Mouse (Mus musculus) midbrain, postnatal 0 days (tissue): ENCODE data around the gene Hs3st5. TPM values are rescaled to one million over a fixed set of nuclear protein-coding genes. Genes with fewer than 3 reads are reported as not detected.

Experiments
- ATAC-seq: fragments of 200-750 bp; cut with Nextera tagmentation; 2 replicates; pipeline ENCODE4 v1.8.0; 2017; ENCODE audit warnings: moderate number of reproducible peaks, mild to moderate bottlenecking, moderate TSS enrichment, moderate library complexity; ENCODE audit not compliant: low FRiP score
- DNase-seq: peaks from one replicate; pipeline ENCODE4 v3.0.0-alpha.2; 2015; ENCODE audit warnings: low spot score
- H3K27ac ChIP-seq: fragments of 300-500 bp; sonication (generic); 2 replicates; pipeline ENCODE4 v1.5.1; 2014; ENCODE audit warnings: low read depth, mild to moderate bottlenecking, low read length, mixed read lengths
- H3K27me3 ChIP-seq: fragments of 300-500 bp; sonication (generic); 2 replicates; pipeline ENCODE4 v1.6.1; 2014; ENCODE audit warnings: low read length, control low read depth, mixed read lengths; ENCODE audit not compliant: insufficient read depth
- H3K36me3 ChIP-seq: fragments of 300-500 bp; sonication (generic); 2 replicates; pipeline ENCODE4 v1.6.1; 2014; ENCODE audit warnings: low read length, control low read depth, mixed read lengths; ENCODE audit not compliant: insufficient read depth
- H3K4me1 ChIP-seq: fragments of 300-500 bp; sonication (generic); 2 replicates; pipeline ENCODE4 v1.6.1; 2014; ENCODE audit warnings: mild to moderate bottlenecking, control low read depth, antibody characterized with exemption, low read length, mixed read lengths; ENCODE audit not compliant: insufficient read depth
- H3K4me2 ChIP-seq: fragments of 300-500 bp; sonication (generic); 2 replicates; pipeline ENCODE4 v1.6.1; 2014; ENCODE audit warnings: low read depth, mild to moderate bottlenecking, low read length, mixed read lengths; ENCODE audit not compliant: poor library complexity, severe bottlenecking
- H3K4me3 ChIP-seq: fragments of 300-500 bp; sonication (generic); 2 replicates; pipeline ENCODE4 v1.5.1; 2014; ENCODE audit warnings: low read depth, mild to moderate bottlenecking, low read length, moderate library complexity
- H3K9ac ChIP-seq: fragments of 300-500 bp; sonication (generic); replicated peaks from 2 replicates; pipeline ENCODE4 v1.6.1; 2014; ENCODE audit warnings: mild to moderate bottlenecking, low read length, moderate library complexity, mixed read lengths; ENCODE audit not compliant: poor library complexity, severe bottlenecking
- H3K9me3 ChIP-seq: fragments of 300-500 bp; sonication (generic); 2 replicates; pipeline ENCODE4 v1.6.1; 2016; ENCODE audit warnings: low read length, control low read depth
- CTCF ChIP-seq: IDR thresholded peaks from 2 replicates; pipeline ENCODE4 v1.5.1; 2016; ENCODE audit warnings: antibody characterized with exemption, mild to moderate bottlenecking
- WGBS: fragments of 180-500 bp; shearing (Covaris S2); extraction: QIAGEN DNeasy Blood & Tissue Kit; methylation state at CpG from one replicate; pipeline ENCODE4 v1.1.7; 2014; 5-methylcytosine and 5-hydroxymethylcytosine counted together
- polyA plus RNA-seq: library from polyadenylated mRNA; unstranded; fragments of >200 nt; fragmentation: Nextera tagmentation; extraction: Ambion mirVana; gene quantifications from 2 replicates; pipeline ENCODE4 v1.2.1, GENCODE M21; 2015
- total RNA-seq: library from RNA; depleted of rRNA; stranded (reverse); fragments of >200 nt; gene quantifications from 2 replicates; pipeline ENCODE4 v1.2.3, GENCODE M21; 2014

Gene Hs3st5
- total and polyA plus RNA-seq, 2 experiments from 2014 or later = 23.5 to 46.7 TPM

DNA sequence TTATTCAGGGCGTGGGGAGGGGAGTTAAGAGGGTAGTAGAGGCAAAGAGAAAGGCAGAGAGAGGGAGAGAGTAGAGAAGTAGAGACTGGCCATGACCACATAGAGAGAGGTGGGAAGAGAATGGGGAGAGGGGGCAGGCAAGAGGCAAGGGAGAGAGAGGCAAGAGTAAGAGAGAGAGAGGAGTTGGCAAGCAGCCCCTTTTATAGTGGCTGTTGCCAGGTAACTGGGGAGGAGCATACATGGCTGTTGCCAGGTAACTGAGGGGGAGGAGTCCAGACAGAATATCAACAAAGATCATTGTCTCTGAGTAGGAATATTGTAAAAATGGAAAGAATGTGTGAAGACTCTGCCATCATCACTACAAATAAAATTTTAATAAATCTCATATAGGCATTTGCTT is 243.4 kb downstream of the Hs3st5 start:
- H3K36me3 ChIP-seq = no peaks in the 10 kb centered on the region
- H3K27ac ChIP-seq = no peak overlapping the region
- no peak overlapping the region for H3K4me2 ChIP-seq
- ATAC-seq (no peak), DNase-seq (peak; percentile 42)
- no peaks in the 10 kb centered on the region for H3K9me3 ChIP-seq
- 69% methylated on average over 1 of the region's 1 CpGs for WGBS
- no peak for TF ChIP-seq CTCF
- no peaks in the 10 kb centered on the region for H3K27me3 ChIP-seq
- no peak overlapping the region for H3K9ac ChIP-seq
- no peaks in the 10 kb centered on the region for H3K4me1 ChIP-seq
- H3K4me3 ChIP-seq = no peak overlapping the region

DNA sequence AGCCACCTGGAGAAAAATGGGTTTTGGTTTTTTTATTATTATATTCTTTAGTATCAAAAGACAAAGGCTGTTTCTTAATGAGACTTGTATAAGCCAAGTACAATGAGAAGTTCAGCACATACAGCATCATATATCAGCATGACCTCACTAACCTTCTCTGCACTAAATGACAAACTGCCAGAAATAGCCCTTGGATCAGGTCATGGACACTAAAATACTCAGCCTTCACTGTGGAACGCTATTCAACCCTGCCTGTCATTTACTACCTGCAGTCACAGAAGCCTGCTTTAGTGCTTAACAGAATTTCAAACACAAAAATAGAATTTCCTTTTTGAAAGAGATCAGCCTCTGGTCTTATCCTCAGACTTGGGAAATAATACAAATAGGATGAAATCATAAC is 247.9 kb downstream of the Hs3st5 start:
- no peak for TF ChIP-seq CTCF
- 58% methylated on average over 1 of the region's 1 CpGs for WGBS
- H3K4me1 ChIP-seq = no peaks in the 10 kb centered on the region

DNA sequence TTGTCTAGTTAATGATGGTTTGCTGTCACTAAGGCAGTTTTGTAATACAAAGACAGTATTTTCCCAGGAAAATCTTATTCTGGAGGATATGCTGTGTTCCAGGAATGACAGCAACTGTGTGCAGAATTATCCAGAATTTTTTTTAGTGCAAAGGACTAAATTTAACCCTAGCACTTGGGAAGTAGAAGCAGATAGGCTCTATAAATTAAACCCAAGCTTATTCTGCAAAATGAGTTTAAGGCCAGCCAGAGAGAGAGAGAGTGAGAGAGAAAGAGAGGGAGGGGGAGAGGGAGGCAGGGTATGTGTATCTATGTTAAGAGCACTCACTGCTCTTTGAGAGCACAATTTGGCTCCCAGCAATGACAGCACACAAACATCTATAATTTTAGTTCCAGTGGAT is 267.0 kb downstream of the Hs3st5 start:
- H3K27ac ChIP-seq = no peak overlapping the region
- DNase-seq (peak; percentile 28), ATAC-seq (0 out of 2 replicates have a peak, but pooled peaks have one; percentile 38)
- H3K9ac ChIP-seq = no peak overlapping the region
- H3K4me1 ChIP-seq = no peaks in the 10 kb centered on the region
- no peaks in the 10 kb centered on the region for H3K36me3 ChIP-seq
- no peak overlapping the region for H3K4me3 ChIP-seq
- TF ChIP-seq CTCF = no peak
- H3K9me3 ChIP-seq = no peaks in the 10 kb centered on the region
- no peaks in the 10 kb centered on the region for H3K27me3 ChIP-seq
- no peak overlapping the region for H3K4me2 ChIP-seq

More for the DNA sequence above, 247.9 kb downstream of the Hs3st5 start:
- no peaks in the 10 kb centered on the region for H3K9me3 ChIP-seq
- ATAC-seq (no peak), DNase-seq (no peak)
- H3K36me3 ChIP-seq = no peaks in the 10 kb centered on the region
- no peak overlapping the region for H3K9ac ChIP-seq
- H3K27ac ChIP-seq = no peak overlapping the region
- no peaks in the 10 kb centered on the region for H3K27me3 ChIP-seq
- H3K4me3 ChIP-seq = no peak overlapping the region
- no peak overlapping the region for H3K4me2 ChIP-seq

DNA sequence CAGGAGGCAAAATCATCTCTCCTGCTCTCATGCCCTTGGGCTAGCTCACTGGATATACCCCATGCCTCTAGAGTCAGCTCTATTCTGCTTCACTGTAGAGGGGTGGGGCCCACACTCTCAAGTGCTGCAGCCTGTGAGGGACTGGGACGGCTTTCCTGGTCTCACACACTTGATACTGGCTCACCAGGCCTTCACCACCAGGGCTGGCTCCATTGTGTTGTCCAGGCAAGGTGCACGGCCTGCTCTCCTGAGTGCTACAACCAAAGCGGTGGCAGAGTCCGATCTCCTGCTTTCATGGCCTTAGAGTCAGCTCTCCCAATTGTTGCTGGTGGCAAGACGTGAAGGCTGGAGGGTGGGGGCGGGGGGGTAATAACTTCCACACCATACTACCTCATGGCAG is 268.3 kb downstream of the Hs3st5 start:
- Histone ChIP-seq H3K9ac (no peak overlapping the region), H3K27me3 (no peaks in the 10 kb centered on the region), H3K36me3 (no peaks in the 10 kb centered on the region), H3K9me3 (no peaks in the 10 kb centered on the region), H3K4me1 (no peaks in the 10 kb centered on the region), H3K4me3 (no peak overlapping the region), H3K4me2 (no peak overlapping the region), H3K27ac (no peak overlapping the region)
- ATAC-seq (no peak), DNase-seq (no peak)
- 86% methylated on average over 6 of the region's 6 CpGs for WGBS
- no peak for TF ChIP-seq CTCF

DNA sequence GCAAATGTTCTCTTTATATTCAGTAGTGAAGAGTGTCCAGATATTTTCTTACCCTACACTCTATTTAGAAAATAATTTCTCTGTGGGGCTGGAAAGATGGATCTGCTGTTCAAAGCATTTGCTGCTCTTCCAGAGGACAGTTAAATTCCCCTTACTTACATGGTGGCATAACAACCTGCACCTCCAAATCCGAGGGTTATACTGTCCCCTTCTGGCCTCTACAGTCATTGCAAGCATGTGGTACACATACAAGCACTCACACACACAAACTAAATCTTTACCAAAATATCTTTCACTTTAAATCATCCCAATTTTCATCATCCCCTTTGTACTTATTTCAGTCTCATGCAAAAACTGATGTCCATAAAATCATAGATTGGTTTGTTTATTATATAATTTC is 275.0 kb downstream of the Hs3st5 start:
- no peaks in the 10 kb centered on the region for H3K4me1 ChIP-seq
- H3K36me3 ChIP-seq = no peaks in the 10 kb centered on the region
- no peak overlapping the region for H3K27ac ChIP-seq
- no peaks in the 10 kb centered on the region for H3K27me3 ChIP-seq
- no peak overlapping the region for H3K9ac ChIP-seq
- peak; percentile 25; the same call in 1 of the 2 replicates for TF ChIP-seq CTCF
- no peak for DNase-seq
- H3K4me2 ChIP-seq = no peak overlapping the region
- no peak for ATAC-seq
- 74% methylated on average over 1 of the region's 1 CpGs for WGBS
- H3K9me3 ChIP-seq = no peaks in the 10 kb centered on the region
- no peak overlapping the region for H3K4me3 ChIP-seq

DNA sequence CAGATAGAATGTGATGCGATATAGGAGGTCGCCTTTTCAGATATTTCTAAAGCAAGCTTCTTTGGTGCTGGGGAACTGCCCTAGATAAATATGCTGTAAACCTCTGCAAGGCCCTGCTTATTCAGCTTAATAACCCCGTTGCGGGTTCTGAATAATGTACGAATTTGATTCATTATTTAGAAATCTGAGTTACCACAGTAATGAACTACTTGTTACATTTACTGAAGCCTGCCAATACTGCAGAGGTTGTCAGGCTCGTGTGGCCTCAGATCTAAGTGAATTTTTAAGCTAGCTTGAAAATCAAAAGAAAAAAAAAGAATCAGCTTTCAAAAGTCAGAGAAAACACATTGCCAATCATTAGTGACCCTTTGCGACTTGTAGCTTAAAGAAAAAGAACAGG is 280.4 kb downstream of the Hs3st5 start:
- Histone ChIP-seq H3K36me3 (no peaks in the 10 kb centered on the region), H3K4me2 (no peak overlapping the region), H3K27me3 (no peaks in the 10 kb centered on the region), H3K4me3 (no peak overlapping the region), H3K9me3 (no peaks in the 10 kb centered on the region), H3K4me1 (no peaks in the 10 kb centered on the region), H3K9ac (no peak overlapping the region), H3K27ac (peak overlapping the region; percentile 14; the same call in 1 of the 2 replicates)
- no peak for TF ChIP-seq CTCF
- WGBS = 60% methylated on average over 7 of the region's 7 CpGs
- ATAC-seq (peak; percentile 62), DNase-seq (no peak)
